Mouse (Mus musculus): Measurements from ENCODE around the gene Grik1.

GRCm38 (mm10) chr16:87948122-87948521 is 341.9 kb downstream of the Grik1 start:
- TF ChIP-seq CTCF (IDR thresholded peaks at IDR 0.05; ENCODE audit: low read depth, low read length): no peak
- TF ChIP-seq POLR2A (IDR thresholded peaks at IDR 0.05; ENCODE audit: borderline replicate concordance, low read depth, low read length): no peak
